Mouse (Mus musculus): ENCODE results near the gene Sh3pxd2a. TPM values are rescaled to one million over a fixed set of nuclear protein-coding genes. Genes with fewer than 3 reads are reported as not detected.
A peak's percentile ranks its signal among the peaks of the same experiment; 100 is the strongest.

Gene Sh3pxd2a
- polyA plus RNA-seq, 1 experiment = 45.5 TPM

DNA sequence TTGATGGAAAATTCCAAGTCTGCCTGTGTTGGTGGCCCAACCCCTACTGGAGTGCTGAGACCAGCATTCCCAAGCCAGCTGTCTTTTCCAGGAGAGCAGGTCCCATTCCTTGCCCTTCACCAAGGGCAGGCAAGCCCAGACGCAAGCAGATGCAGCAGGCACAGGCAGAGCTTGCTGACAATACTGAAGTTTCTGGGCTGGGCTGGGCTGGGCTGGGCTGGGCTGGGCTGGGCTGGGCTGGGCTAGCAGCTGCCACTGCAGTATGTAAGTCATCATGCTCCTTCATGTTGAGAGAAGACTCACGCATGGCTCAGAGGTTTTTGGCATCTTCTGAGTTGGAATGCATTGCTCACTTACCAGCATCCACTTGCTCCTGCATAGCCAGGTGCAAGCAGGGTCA is 27.7 kb upstream of the Sh3pxd2a start:
- no peak for DNase-seq (ENCODE audit: low read depth)

DNA sequence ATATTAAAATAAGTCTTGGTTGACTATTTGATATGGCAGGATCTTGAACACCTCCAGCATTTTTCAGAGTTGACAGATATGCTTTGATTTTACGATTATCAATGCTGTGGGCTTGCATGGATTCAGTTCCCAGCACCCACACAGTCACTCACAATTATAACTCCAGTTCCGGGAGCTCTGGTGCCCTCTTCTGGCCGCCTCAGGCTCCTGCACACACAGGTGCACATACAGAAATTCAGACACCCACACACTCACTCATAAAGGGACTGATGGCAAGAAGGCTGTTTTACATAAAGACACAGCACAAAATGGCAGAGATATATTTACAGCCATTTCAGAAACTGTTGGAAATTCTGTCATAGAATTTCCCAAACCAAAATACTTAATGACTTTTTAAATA is 25.0 kb upstream of the Sh3pxd2a start:
- no peak for DNase-seq (ENCODE audit: low read depth)

DNA sequence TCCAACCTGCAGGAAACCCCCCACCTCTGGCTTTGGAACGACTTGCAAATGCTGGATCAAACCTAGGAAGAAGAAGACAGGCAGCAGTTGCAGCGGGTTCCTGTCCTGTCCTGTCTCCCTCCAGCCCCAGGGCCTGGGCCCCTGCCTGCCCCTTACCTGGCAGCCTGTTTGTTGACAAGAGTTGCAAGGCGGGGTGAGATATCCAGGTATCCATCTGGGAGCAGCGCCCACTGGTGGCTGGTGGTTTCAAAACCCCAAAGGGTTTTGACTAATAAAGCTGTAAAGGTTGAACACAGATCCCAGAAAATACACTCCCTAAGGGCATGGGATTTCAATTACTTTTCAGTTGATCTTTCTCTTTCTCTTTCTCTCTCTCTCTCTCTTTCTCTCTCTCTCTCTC is 24.0 kb upstream of the Sh3pxd2a start:
- DNase-seq (ENCODE audit: low read depth) = no peak

- no peak for DNase-seq (ENCODE audit: low read depth)
These were observed 23.4 kb upstream of the Sh3pxd2a start for GRCm38 (mm10) chr19:47487572-47487971.

DNA sequence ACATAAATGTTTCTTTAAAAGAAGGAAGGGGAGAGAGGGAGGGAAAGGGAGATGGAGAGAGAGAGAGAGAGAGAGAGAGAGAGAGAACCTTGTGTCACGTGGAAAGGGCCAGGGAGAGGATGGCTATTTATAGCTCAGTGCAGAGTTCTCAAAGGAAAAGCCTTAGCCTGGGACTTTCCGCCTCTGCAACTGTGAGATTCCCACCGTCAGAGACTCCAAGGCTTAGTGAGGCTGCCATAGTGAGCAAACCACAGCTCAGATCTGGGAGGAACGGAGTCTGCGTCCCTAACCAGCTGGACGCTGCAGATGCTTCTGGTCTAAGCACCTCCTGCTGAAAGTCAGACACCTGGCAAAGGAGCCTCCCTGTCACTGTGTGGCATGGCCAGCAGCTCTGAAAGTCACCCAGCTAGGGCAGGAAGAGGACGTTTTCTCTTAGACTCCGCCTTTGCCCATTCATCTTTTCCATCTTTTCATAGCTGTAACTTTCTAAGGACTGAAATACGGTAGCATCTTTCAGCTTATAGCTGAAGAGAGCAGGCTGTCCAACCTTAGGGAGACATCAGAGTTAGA is 21.9 kb upstream of the Sh3pxd2a start:
- no peak for DNase-seq (ENCODE audit: low read depth)

DNA sequence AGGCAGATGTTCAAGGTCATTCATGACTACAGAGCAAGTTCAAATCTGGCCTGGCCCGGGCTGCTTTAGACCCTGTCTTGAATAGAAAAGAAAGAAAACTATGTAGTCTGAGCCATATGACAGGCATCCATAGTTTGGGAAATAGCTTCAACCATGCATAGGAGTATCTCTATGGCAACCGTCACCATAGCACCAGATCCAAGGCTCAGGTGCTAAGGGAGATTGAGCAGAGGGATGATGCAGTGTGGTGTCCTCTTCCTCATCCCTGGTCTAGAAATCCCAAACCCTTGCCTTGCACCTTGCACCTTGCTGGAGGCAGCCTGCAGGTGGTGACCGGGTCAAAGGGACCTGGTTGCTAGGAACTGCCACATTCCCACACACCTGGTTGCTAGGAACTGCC is 19.9 kb upstream of the Sh3pxd2a start:
- no peak for DNase-seq (ENCODE audit: low read depth)

DNA sequence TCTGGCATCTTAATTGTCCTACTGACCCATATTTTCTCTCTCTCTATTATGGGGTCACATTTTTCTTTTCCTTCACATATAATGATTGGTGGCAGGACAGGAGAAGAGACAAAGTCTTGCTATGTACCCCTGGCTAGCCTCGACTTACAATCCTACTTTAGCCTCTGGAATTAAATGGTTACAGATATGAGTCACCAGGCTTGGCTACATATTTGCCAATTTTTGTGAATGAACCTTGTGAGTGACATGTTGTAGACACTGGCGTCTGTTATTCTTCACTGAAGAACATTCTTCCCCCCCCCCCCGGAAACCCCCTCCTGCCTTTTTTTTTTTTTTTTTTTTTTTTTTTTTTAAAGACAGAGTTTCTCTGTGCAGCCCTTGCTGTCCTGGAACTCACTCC is 19.1 kb upstream of the Sh3pxd2a start:
- no peak for DNase-seq (ENCODE audit: low read depth)

DNA sequence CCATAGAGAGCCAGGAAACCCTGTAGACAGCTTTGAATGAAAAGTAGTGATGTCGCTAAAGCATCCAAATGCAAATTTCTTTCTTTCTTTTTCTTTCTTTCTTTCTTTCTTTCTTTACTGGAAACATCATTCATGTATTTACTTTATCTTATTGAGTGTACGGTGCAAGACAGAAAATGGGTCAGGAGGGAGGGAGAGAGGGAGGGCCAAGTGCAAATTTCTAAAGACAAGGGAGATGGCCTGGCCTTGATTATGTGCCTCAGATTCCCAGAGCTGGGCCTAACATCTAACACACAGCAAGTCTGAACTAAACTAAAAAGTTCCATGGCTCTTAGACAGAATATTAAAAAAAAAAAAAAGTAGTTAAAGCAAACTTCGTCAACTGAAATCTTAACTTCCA is 9.3 kb upstream of the Sh3pxd2a start:
- DNase-seq (ENCODE audit: low read depth) = no peak

DNA sequence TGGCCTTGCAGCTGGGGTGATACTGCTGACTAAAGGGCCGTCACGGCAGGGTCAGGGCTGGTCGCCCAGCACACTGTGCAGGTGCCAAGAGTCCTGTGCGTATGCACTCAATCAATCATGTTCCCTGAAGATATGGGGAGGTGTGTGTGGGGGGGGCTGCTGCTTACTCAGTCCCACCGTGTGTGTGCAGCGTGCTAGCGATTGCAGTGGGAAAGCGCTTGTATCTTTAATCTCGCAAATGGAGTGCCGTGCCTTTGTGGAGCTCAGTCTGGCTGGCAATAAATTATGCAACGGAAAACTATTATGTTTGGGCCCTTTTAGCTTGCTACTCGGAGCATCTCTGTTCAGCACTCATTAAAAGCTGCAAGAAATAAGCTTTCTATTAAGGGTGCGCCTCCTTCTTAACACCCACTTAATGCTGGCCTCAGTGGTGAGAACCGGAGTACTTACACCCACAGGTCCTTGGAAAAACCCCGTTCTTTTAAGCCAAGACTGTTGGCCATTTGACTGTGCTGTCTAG is 8.7 kb upstream of the Sh3pxd2a start:
- DNase-seq (ENCODE audit: low read depth) = no peak

- no peak for DNase-seq (ENCODE audit: low read depth)
These were observed 7.6 kb upstream of the Sh3pxd2a start for GRCm38 (mm10) chr19:47471808-47472207.

GRCm38 (mm10) chr19:47468750-47469149 is 4.5 kb upstream of the Sh3pxd2a start:
- no peak for DNase-seq (ENCODE audit: low read depth)

DNA sequence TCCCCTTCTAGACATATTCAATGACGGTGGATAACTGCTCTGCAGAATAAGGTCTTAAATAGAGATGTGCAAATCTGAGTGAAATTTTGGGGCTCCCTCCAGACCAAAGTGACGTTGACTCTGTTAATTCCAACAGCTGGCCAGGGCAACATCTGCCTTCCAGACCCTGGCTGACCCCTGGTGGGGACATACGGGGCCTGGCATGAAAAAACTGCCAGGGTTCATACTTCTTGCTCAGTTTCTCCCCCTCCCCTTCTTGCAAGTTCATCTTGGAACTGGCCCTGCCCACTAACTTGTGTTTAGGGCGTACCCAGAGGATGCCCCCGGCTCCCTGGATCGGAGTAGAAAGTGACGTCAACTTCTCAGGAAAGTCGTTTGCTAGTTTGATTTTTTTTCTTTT is 2.6 kb upstream of the Sh3pxd2a start:
- no peak for DNase-seq (ENCODE audit: low read depth)

DNA sequence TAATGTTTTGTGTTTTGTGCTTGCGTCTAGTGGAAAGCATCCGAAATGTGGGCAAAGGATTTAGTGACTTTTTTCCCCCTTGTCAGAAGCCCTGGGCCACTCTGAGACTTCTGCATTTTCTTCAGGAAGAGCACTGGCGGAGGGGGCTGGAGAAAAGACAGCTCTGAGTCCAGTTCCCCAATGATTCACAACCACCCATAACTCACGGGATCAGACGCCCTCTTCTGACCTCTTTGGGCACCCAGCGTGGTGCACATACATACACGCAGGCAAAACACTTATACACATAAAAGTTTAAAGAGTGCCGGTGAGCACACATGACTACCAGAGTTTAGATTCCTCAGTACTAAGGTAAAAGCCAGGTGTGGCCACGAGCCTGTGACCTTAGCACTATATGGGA is 1.3 kb upstream of the Sh3pxd2a start:
- no peak for DNase-seq (ENCODE audit: low read depth)

GRCm38 (mm10) chr19:47463636-47464303 is 431 bp downstream of the Sh3pxd2a start:
- DNase-seq (ENCODE audit: low read depth) = no peak

DNA sequence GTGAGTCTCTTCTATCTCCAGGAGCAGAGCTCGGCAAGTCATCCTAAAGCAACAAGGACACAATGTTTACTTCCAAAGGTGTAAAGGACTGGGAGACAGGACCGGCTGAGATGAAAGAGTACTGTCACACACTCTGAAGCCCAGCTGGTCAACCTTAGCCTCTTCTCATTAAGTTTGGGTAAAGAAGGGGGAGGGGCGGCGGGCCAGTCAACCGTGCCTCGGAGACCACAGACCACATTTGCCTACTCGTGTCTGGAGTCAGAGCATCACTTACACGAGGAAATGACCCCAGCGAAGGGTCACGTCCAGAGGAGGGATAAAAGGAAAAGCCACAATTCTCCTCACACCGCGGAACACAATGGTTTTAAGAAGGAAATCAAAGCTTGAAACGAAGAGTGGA is 995 bp downstream of the Sh3pxd2a start:
- DNase-seq (ENCODE audit: low read depth) = no peak

GRCm38 (mm10) chr19:47462725-47463124 is 1.5 kb downstream of the Sh3pxd2a start:
- peak; percentile 79 for DNase-seq (ENCODE audit: low read depth)

DNA sequence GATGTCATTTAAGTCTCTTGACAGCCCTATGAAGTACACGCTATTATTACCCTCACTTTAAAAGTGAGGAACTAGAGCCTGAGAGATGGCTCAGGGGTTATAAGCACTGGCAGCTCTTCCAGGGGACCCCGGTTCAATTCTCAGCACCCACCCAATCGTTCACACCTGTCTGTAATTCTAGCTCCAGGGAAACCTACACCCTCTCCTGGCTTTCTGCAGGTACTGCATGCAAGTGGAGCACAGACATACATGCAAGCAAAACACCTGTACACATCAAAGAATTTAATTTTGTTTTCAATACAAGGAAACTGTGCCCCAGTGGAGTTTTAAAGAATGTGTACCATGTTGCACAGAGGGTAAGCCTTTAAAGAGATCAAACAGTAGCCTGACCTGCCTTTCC is 2.4 kb downstream of the Sh3pxd2a start:
- no peak for DNase-seq (ENCODE audit: low read depth)

DNA sequence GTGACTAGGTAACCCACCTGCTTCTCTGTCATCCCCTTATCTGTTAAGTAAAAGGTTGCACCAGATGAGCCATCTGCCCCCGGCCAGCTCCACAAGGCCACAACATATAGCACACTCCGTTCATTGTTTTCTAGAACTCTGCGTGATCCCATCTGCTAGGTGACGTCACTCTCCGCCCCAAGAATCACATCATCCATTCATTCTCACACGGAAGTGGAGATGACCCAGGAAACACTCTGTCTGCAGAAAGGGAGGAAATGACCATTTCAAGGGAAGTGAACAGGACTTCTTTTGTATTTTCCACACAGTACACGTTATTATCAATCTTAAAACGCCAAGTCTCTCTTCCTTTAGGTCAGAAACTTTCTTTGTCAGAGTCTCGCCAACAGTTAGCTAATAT is 2.8 kb downstream of the Sh3pxd2a start:
- DNase-seq (ENCODE audit: low read depth) = no peak

DNA sequence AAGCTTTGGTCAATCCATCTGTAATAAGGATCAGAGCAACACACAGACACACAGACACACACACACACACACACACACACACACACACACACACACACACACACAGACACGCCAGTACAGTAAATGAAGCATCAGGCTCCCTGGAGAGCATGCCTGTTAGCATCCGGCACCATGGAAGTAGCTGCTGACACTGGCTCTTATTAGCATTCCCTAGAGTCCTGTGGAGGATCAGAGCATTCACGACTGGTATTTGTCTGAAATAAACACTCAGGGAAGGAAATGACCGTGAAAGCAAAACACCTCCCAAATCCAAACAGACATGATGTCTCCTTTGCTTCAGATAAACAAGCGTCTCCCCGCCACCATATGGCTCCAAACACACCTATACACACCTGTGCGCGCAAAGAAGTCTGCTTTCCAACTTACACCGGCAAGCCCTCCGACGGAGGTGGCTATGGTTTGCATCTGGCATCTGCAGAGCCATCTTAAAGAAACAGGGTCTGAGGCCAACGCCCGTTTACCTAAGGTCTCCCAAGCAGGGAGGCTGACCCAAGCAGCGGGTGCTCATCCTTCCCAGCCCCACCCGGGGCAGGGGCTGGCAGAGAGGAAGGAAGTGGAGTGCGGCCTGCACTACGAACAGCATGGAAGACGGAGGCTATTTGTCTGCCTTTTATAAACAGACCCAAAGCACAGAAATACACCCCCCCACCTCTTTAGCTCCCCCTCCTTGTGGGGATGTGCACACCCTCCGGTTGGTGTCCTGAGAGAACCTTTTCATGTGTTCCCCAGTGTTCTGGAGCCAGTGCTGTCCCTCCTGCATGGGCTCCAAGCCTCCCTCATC is 3.9 kb downstream of the Sh3pxd2a start:
- no peak for DNase-seq (ENCODE audit: low read depth)

DNA sequence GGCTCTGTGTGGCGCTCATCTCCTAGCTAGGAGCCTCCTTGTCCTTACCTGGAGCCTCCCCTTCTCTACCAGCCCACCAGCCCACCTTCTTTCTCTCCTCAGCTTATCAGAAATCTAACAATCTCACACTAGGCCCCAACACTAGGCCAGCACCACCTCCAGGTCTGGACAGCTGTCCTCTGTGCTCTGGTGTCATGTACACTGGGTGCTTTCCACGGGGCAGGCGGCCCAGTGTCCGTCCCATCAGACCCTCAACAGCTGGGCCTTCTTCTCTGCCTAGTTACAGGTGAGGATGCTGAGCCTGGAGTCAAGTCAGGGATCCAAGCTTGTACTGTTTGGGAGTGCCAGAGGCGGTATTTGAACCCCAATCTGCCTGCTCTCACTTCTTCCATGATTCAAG is 5.0 kb downstream of the Sh3pxd2a start:
- no peak for DNase-seq (ENCODE audit: low read depth)

- DNase-seq (ENCODE audit: low read depth) = no peak
These were observed 5.6 kb downstream of the Sh3pxd2a start for GRCm38 (mm10) chr19:47458504-47459161.

Data from gonadal fat pad, adult 2 months (tissue).